Mouse (Mus musculus): ENCODE measurements at regions not wholly inside any gene's neighbourhood (a gene's known extent, or its start where the extent isn't known, plus 50 kb on each side); places are given as distances from the start of the nearest gene placed in this dataset.

DNA sequence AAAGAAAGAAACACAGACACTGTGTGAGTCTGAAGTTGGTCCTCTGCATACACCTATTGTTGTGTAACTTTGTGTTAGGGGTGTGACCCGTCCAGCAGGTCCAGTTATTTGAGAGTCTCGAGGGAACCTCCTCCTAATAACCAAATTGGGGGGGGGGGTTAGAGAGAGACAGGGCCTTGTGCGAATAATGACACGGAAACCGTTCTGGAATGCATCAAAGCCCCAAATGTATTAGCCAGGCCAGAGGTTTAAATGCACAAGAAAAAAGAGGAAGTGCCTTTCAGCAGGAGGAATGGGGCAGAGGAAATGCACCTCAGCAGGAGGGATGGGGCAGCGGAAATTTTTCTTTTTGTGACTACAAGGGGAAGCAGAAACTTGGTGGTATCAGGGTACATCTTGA, 228.9 kb upstream of the Amd2 start:
- Histone ChIP-seq H3K4me3 (ENCODE audit: control insufficient read depth in 1 of 2, insufficient read depth in 1 of 2, low read depth in 2 of 2, low read length in 2 of 2) (no peak overlapping the region), H3K79me2 (ENCODE audit: control insufficient read depth, insufficient read depth, low read length, poor library complexity) (no peaks in the 10 kb centered on the region), H3K4me1 (ENCODE audit: control insufficient read depth in 1 of 2, insufficient read depth in 2 of 2, low read length in 2 of 2) (no peaks in the 10 kb centered on the region), H3K27ac (ENCODE audit: control insufficient read depth, low read depth, low read length) (no peak overlapping the region), H3K27me3 (ENCODE audit: control insufficient read depth in 1 of 2, insufficient read depth in 2 of 2, low read length in 2 of 2) (no peaks in the 10 kb centered on the region), H3K9me3 (replicated peaks; ENCODE audit: insufficient read depth, low read length) (no peaks in the 10 kb centered on the region), H3K9ac (ENCODE audit: control insufficient read depth, low read depth, low read length, poor library complexity, severe bottlenecking) (no peak overlapping the region), H3K36me3 (ENCODE audit: control insufficient read depth in 1 of 2, insufficient read depth in 2 of 2, low read length in 2 of 2) (no peaks in the 10 kb centered on the region)
- TF ChIP-seq TAL1 (IDR thresholded peaks at IDR 0.05; ENCODE audit: low read length) (no peak), RAD21 (IDR thresholded peaks at IDR 0.05; ENCODE audit: low read depth, low read length) (no peak), GABPA (IDR thresholded peaks at IDR 0.05; ENCODE audit: low read depth, low read length) (no peak), HCFC1 (IDR thresholded peaks at IDR 0.05; ENCODE audit: low read depth, low read length) (no peak), POLR2AphosphoS2 (IDR thresholded peaks at IDR 0.05; ENCODE audit: low read length) (no peak), USF1 (IDR thresholded peaks at IDR 0.05; ENCODE audit: low read depth, low read length) (no peak), CHD1 (IDR thresholded peaks at IDR 0.05; ENCODE audit: low read depth, low read length) (no peak)
- no peak for DNase-seq (ENCODE audit: low read depth, low spot score)
